Mouse (Mus musculus): ENCODE measurements around the gene Fbll1. TPM values are rescaled to one million over a fixed set of nuclear protein-coding genes. Genes with fewer than 3 reads are reported as not detected.

Gene Fbll1
- total RNA-seq, 2 experiments from 2014 or later, result not detected

Small RNA genes within 50 kb of the gene (microRNA-seq; reads per million reads assigned to microRNA genes)
- 2.9 to 3.4 reads per million in 2 experiments for gene Mir103-1 (ENCODE audit: borderline number of aligned reads in 2 of 2)

Other genes with a start within 250 kb of the Fbll1 start
- 10 to 100 TPM; 21.9 to 24.3 TPM for gene Pank3, start 29.4 kb downstream of the Fbll1 start, total RNA-seq (2021)
- gene Rars, start 35.6 kb upstream of the Fbll1 start, total RNA-seq (2021), result 10 to 100 TPM; 34.8 to 34.9 TPM
- gene Wwc1, start 181.6 kb upstream of the Fbll1 start, total RNA-seq (2021), result 1 to 10 TPM; 1.0 to 2.6 TPM